Mouse (Mus musculus): ENCODE measurements around the gene Vamp1. TPM values are rescaled to one million over a fixed set of nuclear protein-coding genes. Genes with fewer than 3 reads are reported as not detected.

The Vamp1 gene
- total and polyA plus RNA-seq, 2 experiments = 2.0 to 5.5 TPM

- no peak overlapping the region for H3K9ac ChIP-seq (ENCODE audit: low read depth, low read length)
- DNase-seq (ENCODE audit: extremely low read depth, low read depth, low spot score) = no peak
- H3K27me3 ChIP-seq (ENCODE audit: control insufficient read depth, insufficient read depth, low read length) = no peaks in the 10 kb centered on the region
- H3K79me2 ChIP-seq (ENCODE audit: control insufficient read depth, insufficient read depth, low read length) = no peaks in the 10 kb centered on the region
- 0 out of 2 replicates have a peak, but pooled peaks cover 3% of the 10 kb centered on the region for H3K4me1 ChIP-seq (ENCODE audit: control insufficient read depth, insufficient read depth, low read length)
- H3K36me3 ChIP-seq (ENCODE audit: control insufficient read depth, insufficient read depth, low read length) = no peaks in the 10 kb centered on the region
- no peak overlapping the region for H3K27ac ChIP-seq (replicated peaks; ENCODE audit: insufficient read depth, low read depth, low read length)
- TF ChIP-seq POLR2A (IDR thresholded peaks at IDR 0.05; ENCODE audit: extremely low read depth, insufficient read depth, low read length) = no peak
- TF ChIP-seq CTCF (IDR thresholded peaks at IDR 0.05; ENCODE audit: low read depth, low read length) = no peak
- WGBS = 78% methylated on average over 6 of the region's 6 CpGs
- H3K4me3 ChIP-seq (ENCODE audit: insufficient read depth, low read depth, low read length) = no peak overlapping the region
Observed at GRCm38 (mm10) chr6:125213715-125214114, 1.6 kb upstream of the Vamp1 start.

GRCm38 (mm10) chr6:125216898-125217297 is 1.5 kb downstream of the Vamp1 start:
- no peaks in the 10 kb centered on the region; the same call in 1 of the 2 replicates for H3K36me3 ChIP-seq (ENCODE audit: control insufficient read depth, insufficient read depth, low read length)
- no peak overlapping the region for H3K4me3 ChIP-seq (ENCODE audit: insufficient read depth, low read depth, low read length)
- TF ChIP-seq CTCF (IDR thresholded peaks at IDR 0.05; ENCODE audit: low read depth, low read length) (no peak), POLR2A (IDR thresholded peaks at IDR 0.05; ENCODE audit: extremely low read depth, insufficient read depth, low read length) (no peak)
- WGBS = 54% methylated on average over 2 of the region's 2 CpGs
- H3K27ac ChIP-seq (replicated peaks; ENCODE audit: insufficient read depth, low read depth, low read length) = no peak overlapping the region
- no peaks in the 10 kb centered on the region for H3K27me3 ChIP-seq (ENCODE audit: control insufficient read depth, insufficient read depth, low read length)
- peak; percentile 55 for DNase-seq (ENCODE audit: extremely low read depth, low read depth, low spot score)
- 0 out of 2 replicates have a peak, but pooled peaks cover 3% of the 10 kb centered on the region for H3K4me1 ChIP-seq (ENCODE audit: control insufficient read depth, insufficient read depth, low read length)
- no peak overlapping the region for H3K9ac ChIP-seq (ENCODE audit: low read depth, low read length)
- H3K79me2 ChIP-seq (ENCODE audit: control insufficient read depth, insufficient read depth, low read length) = no peaks in the 10 kb centered on the region

GRCm38 (mm10) chr6:125217899-125218298 is 2.5 kb downstream of the Vamp1 start:
- Histone ChIP-seq H3K27ac (replicated peaks; ENCODE audit: insufficient read depth, low read depth, low read length) (no peak overlapping the region), H3K36me3 (ENCODE audit: control insufficient read depth, insufficient read depth, low read length) (peaks cover 4% of the 10 kb centered on the region; the same call in 1 of the 2 replicates), H3K4me1 (ENCODE audit: control insufficient read depth, insufficient read depth, low read length) (0 out of 2 replicates have a peak, but pooled peaks cover 3% of the 10 kb centered on the region), H3K27me3 (ENCODE audit: control insufficient read depth, insufficient read depth, low read length) (no peaks in the 10 kb centered on the region), H3K9ac (ENCODE audit: low read depth, low read length) (no peak overlapping the region), H3K4me3 (ENCODE audit: insufficient read depth, low read depth, low read length) (no peak overlapping the region), H3K79me2 (ENCODE audit: control insufficient read depth, insufficient read depth, low read length) (no peaks in the 10 kb centered on the region)
- TF ChIP-seq CTCF (IDR thresholded peaks at IDR 0.05; ENCODE audit: low read depth, low read length) (no peak), POLR2A (IDR thresholded peaks at IDR 0.05; ENCODE audit: extremely low read depth, insufficient read depth, low read length) (no peak)
- WGBS = 90% methylated on average over 11 of the region's 11 CpGs
- no peak for DNase-seq (ENCODE audit: extremely low read depth, low read depth, low spot score)

- Histone ChIP-seq H3K9ac (ENCODE audit: low read depth, low read length) (no peak overlapping the region), H3K36me3 (ENCODE audit: control insufficient read depth, insufficient read depth, low read length) (peaks cover 10% of the 10 kb centered on the region; the same call in 1 of the 2 replicates), H3K27me3 (ENCODE audit: control insufficient read depth, insufficient read depth, low read length) (no peaks in the 10 kb centered on the region), H3K27ac (replicated peaks; ENCODE audit: insufficient read depth, low read depth, low read length) (no peak overlapping the region), H3K79me2 (ENCODE audit: control insufficient read depth, insufficient read depth, low read length) (no peaks in the 10 kb centered on the region), H3K4me3 (ENCODE audit: insufficient read depth, low read depth, low read length) (no peak overlapping the region), H3K4me1 (ENCODE audit: control insufficient read depth, insufficient read depth, low read length) (0 out of 2 replicates have a peak, but pooled peaks cover 3% of the 10 kb centered on the region)
- DNase-seq (ENCODE audit: extremely low read depth, low read depth, low spot score) = peak; percentile 54
- 94% methylated on average over 4 of the region's 4 CpGs for WGBS
- no peak for TF ChIP-seq POLR2A (IDR thresholded peaks at IDR 0.05; ENCODE audit: extremely low read depth, insufficient read depth, low read length)
- TF ChIP-seq CTCF (IDR thresholded peaks at IDR 0.05; ENCODE audit: low read depth, low read length) = peak; percentile 57
Observed at GRCm38 (mm10) chr6:125218963-125219362, 3.6 kb downstream of the Vamp1 start.

- no peak for DNase-seq (ENCODE audit: extremely low read depth, low read depth, low spot score)
- peaks cover 27% of the 10 kb centered on the region; the same call in 1 of the 2 replicates for H3K36me3 ChIP-seq (ENCODE audit: control insufficient read depth, insufficient read depth, low read length)
Observed at GRCm38 (mm10) chr6:125221115-125221745, 5.9 kb downstream of the Vamp1 start.

GRCm38 (mm10) chr6:125222146-125222545 is 6.8 kb downstream of the Vamp1 start:
- DNase-seq (ENCODE audit: extremely low read depth, low read depth, low spot score) = peak; percentile 25
- no peaks in the 10 kb centered on the region for H3K27me3 ChIP-seq (ENCODE audit: control insufficient read depth, insufficient read depth, low read length)
- no peak for TF ChIP-seq POLR2A (IDR thresholded peaks at IDR 0.05; ENCODE audit: extremely low read depth, insufficient read depth, low read length)
- TF ChIP-seq CTCF (IDR thresholded peaks at IDR 0.05; ENCODE audit: low read depth, low read length) = no peak
- H3K79me2 ChIP-seq (ENCODE audit: control insufficient read depth, insufficient read depth, low read length) = no peaks in the 10 kb centered on the region
- no peak overlapping the region for H3K27ac ChIP-seq (replicated peaks; ENCODE audit: insufficient read depth, low read depth, low read length)
- H3K4me3 ChIP-seq (ENCODE audit: insufficient read depth, low read depth, low read length) = no peak overlapping the region
- peaks cover 31% of the 10 kb centered on the region; the same call in 1 of the 2 replicates for H3K36me3 ChIP-seq (ENCODE audit: control insufficient read depth, insufficient read depth, low read length)
- no peak overlapping the region for H3K9ac ChIP-seq (ENCODE audit: low read depth, low read length)
- no peaks in the 10 kb centered on the region for H3K4me1 ChIP-seq (ENCODE audit: control insufficient read depth, insufficient read depth, low read length)
- 76% methylated on average over 2 of the region's 2 CpGs for WGBS

More at GRCm38 (mm10) chr6:125221115-125221745, 5.9 kb downstream of the Vamp1 start:
- Histone ChIP-seq H3K9ac (ENCODE audit: low read depth, low read length) (no peak overlapping the region), H3K27ac (replicated peaks; ENCODE audit: insufficient read depth, low read depth, low read length) (no peak overlapping the region), H3K27me3 (ENCODE audit: control insufficient read depth, insufficient read depth, low read length) (no peaks in the 10 kb centered on the region), H3K79me2 (ENCODE audit: control insufficient read depth, insufficient read depth, low read length) (no peaks in the 10 kb centered on the region), H3K4me1 (ENCODE audit: control insufficient read depth, insufficient read depth, low read length) (0 out of 2 replicates have a peak, but pooled peaks cover 3% of the 10 kb centered on the region), H3K4me3 (ENCODE audit: insufficient read depth, low read depth, low read length) (no peak overlapping the region)
- WGBS = 95% methylated on average over 20 of the region's 20 CpGs
- no peak for TF ChIP-seq POLR2A (IDR thresholded peaks at IDR 0.05; ENCODE audit: extremely low read depth, insufficient read depth, low read length)
- TF ChIP-seq CTCF (IDR thresholded peaks at IDR 0.05; ENCODE audit: low read depth, low read length) = no peak
